Mouse (Mus musculus) WW6 (cell line): Measurements from ENCODE around the gene Spns1.
"Not testable (repeated sequence)": the region's sequence is repeated elsewhere in the genome, so short reads cannot be mapped to it uniquely, and the experiment has no call there.

Experiments
- DNase-seq: peaks from one replicate; pipeline ENCODE4 v3.0.0-alpha.2; 2013; ENCODE audit warnings: low read depth, low spot score

The Spns1 gene

GRCm38 (mm10) chr7:126339521-126339971, 37.7 kb downstream of the Spns1 start:
- no peak for DNase-seq

GRCm38 (mm10) chr7:126338906-126339305, 38.3 kb downstream of the Spns1 start:
- DNase-seq, result no peak

GRCm38 (mm10) chr7:126335556-126335955, 41.7 kb downstream of the Spns1 start:
- no peak for DNase-seq

- no peak for DNase-seq
These were observed 44.6 kb downstream of the Spns1 start for GRCm38 (mm10) chr7:126332691-126333090.

GRCm38 (mm10) chr7:126330693-126331092, 46.6 kb downstream of the Spns1 start:
- no peak for DNase-seq

GRCm38 (mm10) chr7:126329907-126330645, 47.2 kb downstream of the Spns1 start:
- no peak for DNase-seq

- not testable (repeated sequence) for DNase-seq
These were observed 48.4 kb downstream of the Spns1 start for GRCm38 (mm10) chr7:126328848-126329247.

- DNase-seq, result not testable (repeated sequence)
These were observed 51.5 kb downstream of the Spns1 start for GRCm38 (mm10) chr7:126325576-126326273.

GRCm38 (mm10) chr7:126324791-126325190, 52.5 kb downstream of the Spns1 start:
- no peak for DNase-seq

- no peak for DNase-seq
These were observed 53.5 kb downstream of the Spns1 start for GRCm38 (mm10) chr7:126323729-126324128.
